Mouse (Mus musculus) limb, embryonic 14.5 days (tissue): ENCODE results near the gene Sp3. TPM values are rescaled to one million over a fixed set of nuclear protein-coding genes. Genes with fewer than 3 reads are reported as not detected.
A peak's percentile ranks its signal among the peaks of the same experiment; 100 is the strongest.

Source experiments
- ATAC-seq: fragments of 200-750 bp; cut with Nextera tagmentation; 2 replicates; pipeline ENCODE4 v1.8.0; 2017; ENCODE audit warnings: low read depth, moderate number of reproducible peaks, moderate TSS enrichment; ENCODE audit not compliant: low FRiP score
- DNase-seq: peaks from one replicate; pipeline ENCODE4 v3.0.0-alpha.2; 2015; ENCODE audit warnings: low spot score
- H3K27ac ChIP-seq: fragments of 300-500 bp; sonication (generic); replicated peaks from 2 replicates; pipeline ENCODE4 v1.5.1; 2014; ENCODE audit warnings: low read depth, mild to moderate bottlenecking, low read length, moderate library complexity, mixed read lengths
- H3K27me3 ChIP-seq: fragments of 300-500 bp; sonication (generic); 2 replicates; pipeline ENCODE4 v1.6.1; 2014; ENCODE audit warnings: low read length, mixed read lengths; ENCODE audit not compliant: control insufficient read depth, insufficient read depth
- H3K36me3 ChIP-seq: fragments of 300-500 bp; sonication (generic); 2 replicates; pipeline ENCODE4 v1.6.1; 2014; ENCODE audit warnings: mild to moderate bottlenecking, low read length, moderate library complexity, mixed read lengths; ENCODE audit not compliant: control insufficient read depth, insufficient read depth
- H3K4me1 ChIP-seq: fragments of 300-500 bp; sonication (generic); 2 replicates; pipeline ENCODE4 v1.6.1; 2014; ENCODE audit warnings: antibody characterized with exemption, low read length, mixed read lengths; ENCODE audit not compliant: control insufficient read depth, insufficient read depth
- H3K4me2 ChIP-seq: fragments of 300-500 bp; sonication (generic); replicated peaks from 2 replicates; pipeline ENCODE4 v1.6.1; 2014; ENCODE audit warnings: low read depth, mild to moderate bottlenecking, low read length, moderate library complexity; ENCODE audit not compliant: severe bottlenecking
- H3K4me3 ChIP-seq: fragments of 300-500 bp; sonication (generic); replicated peaks from 2 replicates; pipeline ENCODE4 v1.5.1; 2014; ENCODE audit warnings: low read length
- H3K9ac ChIP-seq: fragments of 300-500 bp; sonication (generic); 2 replicates; pipeline ENCODE4 v1.6.1; 2014; ENCODE audit warnings: mild to moderate bottlenecking, low read depth, low read length, moderate library complexity; ENCODE audit not compliant: severe bottlenecking
- H3K9me3 ChIP-seq: fragments of 300-500 bp; sonication (generic); 2 replicates; pipeline ENCODE4 v1.6.1; 2016; ENCODE audit warnings: low read length; ENCODE audit not compliant: control insufficient read depth
- POLR2A ChIP-seq: fragments of 200-500 bp; IDR thresholded peaks from 2 replicates; pipeline ENCODE4 v1.8.0; 2012; ENCODE audit warnings: inconsistent platforms, mild to moderate bottlenecking, moderate library complexity, borderline replicate concordance; ENCODE audit not compliant: insufficient read depth, insufficient read length; ENCODE audit errors: extremely low read depth
- WGBS: fragments of 180-500 bp; shearing (Covaris S2); extraction: QIAGEN DNeasy Blood & Tissue Kit; methylation state at CpG from one replicate; pipeline ENCODE4 v1.1.7; 2014; 5-methylcytosine and 5-hydroxymethylcytosine counted together
- polyA plus RNA-seq, 2 experiments: library from polyadenylated mRNA; depleted of rRNA in 1 of 2; stranded (reverse) in 1 of 2; unstranded in 1 of 2; fragments of >200 nt; fragmentation: Nextera tagmentation in 1 of 2; extraction: Ambion mirVana in 1 of 2; gene quantifications; 2 replicates each; pipeline versions ENCODE4 v1.2.1 to v1.2.3; 2012 to 2014

Gene Sp3
- polyA plus RNA-seq, 2 experiments: 40.3 to 70.1 TPM

GRCm38 (mm10) chr2:73003751-73004717 lies 23.8 kb upstream of the Sp3 start:
- 15% methylated on average over 18 of the region's 24 CpGs for WGBS
- ATAC-seq: peak; percentile 84
- Histone ChIP-seq H3K4me3 (peak overlapping the region; percentile 18; the same call in 1 of the 2 replicates), H3K4me2 (peak overlapping the region; percentile 43), H3K4me1 (peaks cover 19% of the 10 kb centered on the region), H3K27me3 (no peaks in the 10 kb centered on the region), H3K27ac (peak overlapping the region; percentile 85), H3K36me3 (no peaks in the 10 kb centered on the region), H3K9ac (peak overlapping the region; percentile 25; the same call in 1 of the 2 replicates), H3K9me3 (no peaks in the 10 kb centered on the region)
- DNase-seq: peak; percentile 91
- no peak for TF ChIP-seq POLR2A

GRCm38 (mm10) chr2:73003049-73003448 lies 22.8 kb upstream of the Sp3 start:
- Histone ChIP-seq H3K9ac (0 out of 2 replicates have a peak overlapping the region, but pooled peaks have one; percentile 34), H3K27me3 (no peaks in the 10 kb centered on the region), H3K36me3 (no peaks in the 10 kb centered on the region), H3K4me3 (no peak overlapping the region), H3K27ac (peak overlapping the region; percentile 85), H3K4me1 (peaks cover 19% of the 10 kb centered on the region), H3K9me3 (no peaks in the 10 kb centered on the region), H3K4me2 (no peak overlapping the region)
- ATAC-seq (no peak), DNase-seq (no peak)
- TF ChIP-seq POLR2A: no peak
- WGBS: 26% methylated on average over 12 of the region's 12 CpGs

DNA sequence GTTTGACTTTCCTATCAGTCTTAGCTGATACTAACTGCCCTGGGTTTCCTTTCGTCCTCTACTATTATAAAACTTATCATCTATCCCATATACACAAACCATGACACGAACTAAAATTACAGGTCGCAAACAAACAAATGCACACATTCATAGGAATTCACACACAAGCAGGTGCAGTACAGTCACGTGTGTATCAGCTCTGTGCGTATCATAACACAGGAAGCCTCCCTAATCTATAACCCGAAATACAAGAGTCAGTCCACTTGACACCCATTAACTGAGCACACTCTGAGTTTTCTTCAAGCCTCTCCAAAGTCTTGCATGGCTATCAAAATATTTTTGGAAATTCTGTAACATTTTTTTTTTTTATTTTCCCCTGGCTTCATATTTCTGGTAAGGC lies 22.2 kb upstream of the Sp3 start:
- Histone ChIP-seq H3K9me3 (no peaks in the 10 kb centered on the region), H3K27ac (no peak overlapping the region), H3K4me3 (no peak overlapping the region), H3K36me3 (no peaks in the 10 kb centered on the region), H3K9ac (no peak overlapping the region), H3K4me2 (no peak overlapping the region), H3K4me1 (peaks cover 19% of the 10 kb centered on the region), H3K27me3 (no peaks in the 10 kb centered on the region)
- WGBS: 77% methylated on average over 6 of the region's 6 CpGs
- no peak for TF ChIP-seq POLR2A
- no peak for DNase-seq
- no peak for ATAC-seq

GRCm38 (mm10) chr2:73001994-73002393 lies 21.7 kb upstream of the Sp3 start:
- WGBS: 83% methylated on average over 5 of the region's 5 CpGs
- Histone ChIP-seq H3K27me3 (no peaks in the 10 kb centered on the region), H3K4me3 (no peak overlapping the region), H3K4me2 (no peak overlapping the region), H3K9ac (no peak overlapping the region), H3K36me3 (no peaks in the 10 kb centered on the region), H3K27ac (no peak overlapping the region), H3K4me1 (peaks cover 21% of the 10 kb centered on the region), H3K9me3 (no peaks in the 10 kb centered on the region)
- DNase-seq (no peak), ATAC-seq (no peak)
- no peak for TF ChIP-seq POLR2A

GRCm38 (mm10) chr2:73000194-73000593 lies 19.9 kb upstream of the Sp3 start:
- no peak for DNase-seq
- H3K9me3 ChIP-seq: no peaks in the 10 kb centered on the region
- H3K27me3 ChIP-seq: no peaks in the 10 kb centered on the region
- ATAC-seq: no peak
- 49% methylated on average over 8 of the region's 8 CpGs for WGBS
- TF ChIP-seq POLR2A: no peak
- H3K4me1 ChIP-seq: peaks cover 39% of the 10 kb centered on the region
- H3K36me3 ChIP-seq: no peaks in the 10 kb centered on the region
- H3K27ac ChIP-seq: no peak overlapping the region
- H3K4me2 ChIP-seq: no peak overlapping the region
- H3K9ac ChIP-seq: no peak overlapping the region
- H3K4me3 ChIP-seq: no peak overlapping the region
